Mouse (Mus musculus) MEL (cell line): ENCODE data around the gene Dis3l2. TPM values are rescaled to one million over a fixed set of nuclear protein-coding genes. Genes with fewer than 3 reads are reported as not detected.

ENCODE experiments used
- DNase-seq: peaks from one replicate; pipeline ENCODE4 v3.0.0; 2011; ENCODE audit warnings: low read depth, low spot score
- H3K27ac ChIP-seq: 2 replicates; pipeline ENCODE4 v1.5.1; 2012; ENCODE audit warnings: low read depth, mild to moderate bottlenecking, control low read depth, low read length, moderate library complexity; ENCODE audit not compliant: control insufficient read depth
- H3K27me3 ChIP-seq, 2 experiments: fragments of 150-350 bp in 1 of 2; sonication (generic) in 1 of 2; 2 replicates each; pipeline ENCODE4 v1.6.1; 2012; ENCODE audit warnings: low read length in 2 of 2, mild to moderate bottlenecking in 2 of 2, improper control_type of control experiment in 1 of 2, moderate library complexity in 1 of 2; ENCODE audit not compliant: insufficient read depth in 2 of 2, control insufficient read depth in 1 of 2
- H3K36me3 ChIP-seq, 2 experiments: 2 replicates each; pipeline ENCODE4 v1.6.1; 2012 to 2014; ENCODE audit warnings: low read length in 2 of 2, improper control_type of control experiment in 1 of 2, inconsistent platforms in 1 of 2, mild to moderate bottlenecking in 1 of 2; ENCODE audit not compliant: insufficient read depth in 2 of 2, control insufficient read depth in 1 of 2
- H3K4me1 ChIP-seq, 2 experiments: fragments of 150-350 bp in 1 of 2; sonication (generic) in 1 of 2; 2 replicates each; pipeline ENCODE4 v1.6.1; 2012; ENCODE audit warnings: low read length in 2 of 2, improper control_type of control experiment in 1 of 2, mild to moderate bottlenecking in 1 of 2; ENCODE audit not compliant: insufficient read depth in 2 of 2, control insufficient read depth in 1 of 2
- H3K4me3 ChIP-seq, 2 experiments: fragments of 150-350 bp in 1 of 2; sonication (generic) in 1 of 2; 2 replicates each; pipeline ENCODE4 v1.5.1; 2012; ENCODE audit warnings: low read depth in 2 of 2, low read length in 2 of 2, mild to moderate bottlenecking in 2 of 2, moderate library complexity in 2 of 2, control low read depth in 1 of 2, improper control_type of control experiment in 1 of 2; ENCODE audit not compliant: control insufficient read depth in 1 of 2, insufficient read depth in 1 of 2
- H3K79me2 ChIP-seq: 2 replicates; pipeline ENCODE4 v1.6.1; 2012; ENCODE audit warnings: mild to moderate bottlenecking, low read length, moderate library complexity; ENCODE audit not compliant: control insufficient read depth, poor library complexity, insufficient read depth
- H3K9ac ChIP-seq: 2 replicates; pipeline ENCODE4 v1.6.1; 2012; ENCODE audit warnings: low read depth, mild to moderate bottlenecking, control low read depth, low read length, moderate library complexity; ENCODE audit not compliant: control insufficient read depth, poor library complexity, severe bottlenecking
- H3K9me3 ChIP-seq: fragments of 150-350 bp; sonication (generic); replicated peaks from 2 replicates; pipeline ENCODE4 v1.6.1; 2012; ENCODE audit warnings: mild to moderate bottlenecking, low read length, improper control_type of control experiment, moderate library complexity; ENCODE audit not compliant: insufficient read depth
- BHLHE40 ChIP-seq: IDR thresholded peaks from 2 replicates; pipeline ENCODE4 v1.6.1; 2012; ENCODE audit warnings: low read depth, mild to moderate bottlenecking, inconsistent platforms, low read length, improper control_type of control experiment, borderline replicate concordance
- CHD1 ChIP-seq: IDR thresholded peaks from 2 replicates; pipeline ENCODE4 v1.6.1; 2012; ENCODE audit warnings: low read depth, mild to moderate bottlenecking, inconsistent platforms, low read length, improper control_type of control experiment
- CHD2 ChIP-seq: IDR thresholded peaks from 2 replicates; pipeline ENCODE4 v1.6.1; 2011; ENCODE audit warnings: low read length, improper control_type of control experiment
- ELF1 ChIP-seq: IDR thresholded peaks from 2 replicates; pipeline ENCODE4 v1.6.1; 2014; ENCODE audit warnings: low read depth, mild to moderate bottlenecking, inconsistent platforms, low read length, improper control_type of control experiment, moderate library complexity
- EP300 ChIP-seq, 2 experiments: IDR thresholded peaks; 2 replicates each; pipeline ENCODE4 v1.6.1; 2011; ENCODE audit warnings: improper control_type of control experiment in 2 of 2, low read length in 2 of 2, low read depth in 1 of 2, mild to moderate bottlenecking in 1 of 2
- ETS1 ChIP-seq: IDR thresholded peaks from 2 replicates; pipeline ENCODE4 v1.6.1; 2012; ENCODE audit warnings: low read depth, mild to moderate bottlenecking, inconsistent platforms, low read length, improper control_type of control experiment, moderate library complexity
- GABPA ChIP-seq: IDR thresholded peaks from 2 replicates; pipeline ENCODE4 v1.6.1; 2012; ENCODE audit warnings: low read depth, mild to moderate bottlenecking, inconsistent platforms, low read length, improper control_type of control experiment, moderate library complexity
- GATA1 ChIP-seq: IDR thresholded peaks from 2 replicates; pipeline ENCODE4 v1.6.1; 2011; ENCODE audit warnings: low read depth, low read length, improper control_type of control experiment
- HCFC1 ChIP-seq: IDR thresholded peaks from 2 replicates; pipeline ENCODE4 v1.6.1; 2012; ENCODE audit warnings: low read depth, mild to moderate bottlenecking, inconsistent platforms, low read length, improper control_type of control experiment, moderate library complexity
- MAFK ChIP-seq: IDR thresholded peaks from 2 replicates; pipeline ENCODE4 v1.6.1; 2011; ENCODE audit warnings: low read depth, mild to moderate bottlenecking, low read length, improper control_type of control experiment, borderline replicate concordance
- MAX ChIP-seq: IDR thresholded peaks from 2 replicates; pipeline ENCODE4 v1.6.1; 2011; ENCODE audit warnings: low read length, improper control_type of control experiment
- MXI1 ChIP-seq: IDR thresholded peaks from 2 replicates; pipeline ENCODE4 v1.6.1; 2011; ENCODE audit warnings: mild to moderate bottlenecking, low read depth, low read length, improper control_type of control experiment
- MYC ChIP-seq: IDR thresholded peaks from 2 replicates; pipeline ENCODE4 v1.6.1; 2011; ENCODE audit warnings: low read depth, mild to moderate bottlenecking, low read length, improper control_type of control experiment, moderate library complexity
- NELFE ChIP-seq: IDR thresholded peaks from 2 replicates; pipeline ENCODE4 v1.6.1; 2011; ENCODE audit warnings: low read depth, low read length, improper control_type of control experiment
- NRF1 ChIP-seq: IDR thresholded peaks from 2 replicates; pipeline ENCODE4 v1.6.1; 2014; ENCODE audit warnings: low read depth, mild to moderate bottlenecking, inconsistent platforms, low read length, improper control_type of control experiment, moderate library complexity; ENCODE audit not compliant: poor library complexity, insufficient read depth, severe bottlenecking
- RAD21 ChIP-seq: IDR thresholded peaks from 2 replicates; pipeline ENCODE4 v1.6.1; 2011; ENCODE audit warnings: mild to moderate bottlenecking, low read depth, low read length, improper control_type of control experiment
- RCOR1 ChIP-seq: IDR thresholded peaks from 2 replicates; pipeline ENCODE4 v1.6.1; 2012; ENCODE audit warnings: low read depth, mild to moderate bottlenecking, inconsistent platforms, low read length, improper control_type of control experiment
- TAL1 ChIP-seq: IDR thresholded peaks from 2 replicates; pipeline ENCODE4 v1.6.1; 2012; ENCODE audit warnings: mild to moderate bottlenecking, inconsistent platforms, low read length, moderate library complexity, mixed read lengths
- TBP ChIP-seq: IDR thresholded peaks from 2 replicates; pipeline ENCODE4 v1.8.0; 2011; ENCODE audit warnings: low read depth, low read length, improper control_type of control experiment
- UBTF ChIP-seq: IDR thresholded peaks from 2 replicates; pipeline ENCODE4 v1.6.1; 2012; ENCODE audit warnings: low read depth, mild to moderate bottlenecking, inconsistent platforms, low read length, improper control_type of control experiment, moderate library complexity, borderline replicate concordance; ENCODE audit not compliant: insufficient read depth
- USF2 ChIP-seq, 2 experiments: IDR thresholded peaks; 2 replicates each; pipeline ENCODE4 v1.6.1; 2011 to 2012; ENCODE audit warnings: improper control_type of control experiment in 2 of 2, low read length in 2 of 2, borderline replicate concordance in 1 of 2, inconsistent platforms in 1 of 2, low read depth in 1 of 2, mild to moderate bottlenecking in 1 of 2; ENCODE audit not compliant: insufficient read depth in 1 of 2
- ZC3H11A ChIP-seq: IDR thresholded peaks from 2 replicates; pipeline ENCODE4 v1.6.1; 2012; ENCODE audit warnings: low read depth, mild to moderate bottlenecking, inconsistent platforms, low read length, improper control_type of control experiment
- ZKSCAN1 ChIP-seq: IDR thresholded peaks from 2 replicates; pipeline ENCODE4 v1.6.1; 2012; ENCODE audit warnings: low read depth, mild to moderate bottlenecking, inconsistent platforms, low read length, improper control_type of control experiment, moderate library complexity
- ZMIZ1 ChIP-seq: IDR thresholded peaks from 2 replicates; pipeline ENCODE4 v1.6.1; 2012; ENCODE audit warnings: low read depth, mild to moderate bottlenecking, inconsistent platforms, low read length, improper control_type of control experiment, moderate library complexity
- ZNF384 ChIP-seq: IDR thresholded peaks from 2 replicates; pipeline ENCODE4 v1.6.1; 2012; ENCODE audit warnings: low read depth, mild to moderate bottlenecking, inconsistent platforms, low read length, improper control_type of control experiment
- polyA plus RNA-seq, 2 experiments: library from polyadenylated mRNA; stranded (reverse) in 1 of 2; unstranded in 1 of 2; fragments of >175 nt in 1 of 2; fragments of >200 nt in 1 of 2; gene quantifications; 2 replicates each; pipeline versions ENCODE4 v1.2.1 to v1.2.4; 2012; ENCODE audit warnings: low replicate concordance in 2 of 2, low read depth in 1 of 2; ENCODE audit not compliant: insufficient read length in 2 of 2, insufficient read depth in 1 of 2, missing spikeins in 1 of 2
- total RNA-seq: library from RNA; depleted of rRNA; stranded (reverse); fragments of 300-350 nt; gene quantifications from 2 replicates; pipeline ENCODE4 v1.2.3, GENCODE M21; 2012

The Dis3l2 gene
- total and polyA plus RNA-seq, 3 experiments, result 16.9 to 17.3 TPM; not detected in 1

- H3K27ac ChIP-seq, result no peak overlapping the region
- H3K36me3 ChIP-seq, result no peaks in the 10 kb centered on the region
- H3K4me1 ChIP-seq, result peaks cover 0 to 7% of the 10 kb centered on the region in 2 experiments; a peak in 2 of 4 replicates
- H3K9me3 ChIP-seq, result no peaks in the 10 kb centered on the region
- no peaks in the 10 kb centered on the region for H3K79me2 ChIP-seq
- no peak overlapping the region for H3K9ac ChIP-seq
- H3K4me3 ChIP-seq, result no peak overlapping the region
- no peak for DNase-seq
- H3K27me3 ChIP-seq, result no peaks in the 10 kb centered on the region
- TF ChIP-seq ZC3H11A (no peak), BHLHE40 (no peak), GATA1 (no peak), ZMIZ1 (no peak), TAL1 (no peak), ZNF384 (no peak), ETS1 (no peak), NRF1 (no peak), MXI1 (no peak), ELF1 (no peak), CHD2 (no peak), RCOR1 (no peak)
Measured at GRCm38 (mm10) chr1:87073776-87074175, 370.2 kb downstream of the Dis3l2 start.

- no peaks in the 10 kb centered on the region for H3K4me1 ChIP-seq
- TF ChIP-seq USF2 (IDR thresholded peaks at IDR 0.05; ENCODE audit: borderline replicate concordance in 1 of 2, insufficient read depth in 1 of 2, low read depth in 1 of 2, low read length in 2 of 2), result no peak
- no peak for TF ChIP-seq MAX
- no peak for TF ChIP-seq CHD1
- TF ChIP-seq ZNF384, result no peak
- no peak for TF ChIP-seq CHD2
- TF ChIP-seq MYC, result no peak
- no peak for TF ChIP-seq BHLHE40
- TF ChIP-seq GABPA, result no peak
- TF ChIP-seq HCFC1, result no peak
- TF ChIP-seq ETS1, result no peak
- no peak for TF ChIP-seq MAFK
- no peak for TF ChIP-seq RAD21
- TF ChIP-seq EP300 (IDR thresholded peaks at IDR 0.05; ENCODE audit: low read depth in 1 of 2, low read length in 2 of 2), result no peak
- no peak for TF ChIP-seq NELFE
- no peak for TF ChIP-seq TBP
- no peak for TF ChIP-seq NRF1
- no peak for TF ChIP-seq UBTF
- no peak for TF ChIP-seq ZKSCAN1
- TF ChIP-seq ZMIZ1, result no peak
- no peak for TF ChIP-seq ELF1
- TF ChIP-seq, all 39 proteins: peak for 0
- Histone ChIP-seq H3K9ac (no peak overlapping the region), H3K27me3 (no peaks in the 10 kb centered on the region), H3K9me3 (no peaks in the 10 kb centered on the region), H3K36me3 (no peaks in the 10 kb centered on the region), H3K27ac (no peak overlapping the region), H3K4me3 (no peak overlapping the region), H3K79me2 (no peaks in the 10 kb centered on the region)
- no peak for DNase-seq
Measured at GRCm38 (mm10) chr1:87086196-87086595, 382.6 kb downstream of the Dis3l2 start.
